Mouse (Mus musculus) testis, adult 2 months (tissue): Measurements from ENCODE around the gene Tbc1d4. TPM values are rescaled to one million over a fixed set of nuclear protein-coding genes. Genes with fewer than 3 reads are reported as not detected.

Experiments
- H3K27ac ChIP-seq: fragments of 200-500 bp; 2 replicates; pipeline ENCODE4 v1.5.1; 2012; ENCODE audit warnings: low read depth, low read length; ENCODE audit not compliant: control insufficient read depth, insufficient read depth
- H3K27me3 ChIP-seq: fragments of 200-500 bp; 2 replicates; pipeline ENCODE4 v1.6.1; 2012; ENCODE audit warnings: mild to moderate bottlenecking, low read length, moderate library complexity; ENCODE audit not compliant: control insufficient read depth, insufficient read depth
- H3K36me3 ChIP-seq: fragments of 200-500 bp; 2 replicates; pipeline ENCODE4 v1.6.1; 2012; ENCODE audit warnings: mild to moderate bottlenecking, low read length; ENCODE audit not compliant: control insufficient read depth, insufficient read depth
- H3K4me1 ChIP-seq: fragments of 200-500 bp; 2 replicates; pipeline ENCODE4 v1.6.1; 2012; ENCODE audit warnings: low read length; ENCODE audit not compliant: control insufficient read depth, insufficient read depth
- H3K4me3 ChIP-seq: fragments of 200-500 bp; 2 replicates; pipeline ENCODE4 v1.5.1; 2012; ENCODE audit warnings: low read depth, mild to moderate bottlenecking, low read length, moderate library complexity, mixed read lengths; ENCODE audit not compliant: control insufficient read depth
- CTCF ChIP-seq: fragments of 200-500 bp; IDR thresholded peaks from 2 replicates; pipeline ENCODE4 v1.5.1; 2012; ENCODE audit warnings: low read depth, mild to moderate bottlenecking, inconsistent platforms, low read length, moderate library complexity; ENCODE audit not compliant: control insufficient read depth, insufficient read depth, insufficient replicate concordance
- POLR2A ChIP-seq: fragments of 200-500 bp; IDR thresholded peaks from 2 replicates; pipeline ENCODE4 v1.6.1; 2012; ENCODE audit warnings: low read depth, mild to moderate bottlenecking, inconsistent platforms, low read length, moderate library complexity; ENCODE audit not compliant: control insufficient read depth
- polyA plus RNA-seq: library from polyadenylated mRNA; depleted of rRNA; stranded (reverse); fragments of >200 nt; gene quantifications from 2 replicates; pipeline ENCODE4 v1.2.3, GENCODE M21; 2012

Tbc1d4 gene
- polyA plus RNA-seq, 1 experiment, result 2.2 TPM

DNA sequence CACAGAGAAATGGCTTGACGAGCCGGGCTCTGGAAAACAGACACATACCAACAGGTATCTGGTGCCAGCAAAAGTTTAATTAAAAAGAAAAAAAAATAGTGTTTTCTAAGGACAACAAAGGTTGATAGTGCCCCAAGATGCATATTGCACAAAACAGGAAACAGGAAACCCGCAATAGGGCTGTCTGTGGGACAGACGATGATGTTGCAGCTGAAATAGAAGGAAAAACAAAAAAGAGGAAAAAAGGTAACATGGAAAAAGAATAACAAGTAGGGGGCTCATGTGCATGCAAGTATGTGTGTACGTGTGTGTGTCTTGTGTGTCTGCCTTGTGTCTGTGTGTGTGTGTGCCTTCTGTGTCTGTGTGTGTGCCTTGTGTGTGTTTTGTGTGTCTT lies 131.2 kb downstream of the Tbc1d4 start:
- H3K4me1 ChIP-seq, result peaks cover 3% of the 10 kb centered on the region
- no peaks in the 10 kb centered on the region for H3K27me3 ChIP-seq
- no peaks in the 10 kb centered on the region for H3K36me3 ChIP-seq
- no peak overlapping the region for H3K27ac ChIP-seq
- H3K4me3 ChIP-seq, result no peak overlapping the region
- TF ChIP-seq CTCF, result no peak
- TF ChIP-seq POLR2A, result no peak

DNA sequence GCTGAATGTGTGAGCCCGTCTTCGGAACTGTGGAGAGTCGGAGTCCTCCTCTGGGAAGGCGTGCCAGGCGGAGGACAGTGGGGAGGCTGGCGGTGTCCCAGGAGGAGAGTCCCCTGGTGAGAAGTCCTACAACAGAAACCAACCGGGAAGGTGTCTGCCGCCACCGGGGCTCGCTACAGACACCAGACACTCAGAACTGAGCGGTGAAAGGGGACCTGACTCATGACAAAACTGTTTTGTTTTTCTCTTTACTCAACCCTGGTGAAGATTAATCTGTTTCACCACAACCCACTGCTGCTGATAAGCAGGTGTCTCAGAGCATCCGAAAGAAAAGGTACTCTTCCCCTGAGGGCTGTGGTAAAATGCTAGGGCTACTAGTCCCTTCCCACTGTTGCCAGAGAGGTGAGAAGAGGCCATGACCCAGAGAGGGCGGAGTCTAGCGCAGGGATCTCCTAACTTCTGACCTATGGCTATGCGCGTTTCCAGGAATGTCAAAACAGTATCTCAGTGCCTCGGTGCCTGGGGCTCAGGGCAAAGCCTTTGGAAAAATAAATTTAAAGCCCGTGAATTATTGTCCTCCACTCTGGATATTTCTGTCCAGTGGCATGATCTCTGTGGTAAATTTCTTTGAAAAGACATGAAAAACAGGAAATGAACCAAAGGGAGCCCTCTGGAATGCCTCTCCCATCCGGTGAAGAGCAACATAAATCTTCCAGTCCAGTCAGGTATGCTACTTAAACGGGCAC lies 131.7 kb downstream of the Tbc1d4 start:
- no peaks in the 10 kb centered on the region for H3K36me3 ChIP-seq
- peaks cover 3% of the 10 kb centered on the region for H3K4me1 ChIP-seq
- no peak overlapping the region for H3K27ac ChIP-seq
- peak overlapping the region; percentile 37 for H3K4me3 ChIP-seq
- no peaks in the 10 kb centered on the region for H3K27me3 ChIP-seq
- no peak for TF ChIP-seq POLR2A
- TF ChIP-seq CTCF, result no peak

DNA sequence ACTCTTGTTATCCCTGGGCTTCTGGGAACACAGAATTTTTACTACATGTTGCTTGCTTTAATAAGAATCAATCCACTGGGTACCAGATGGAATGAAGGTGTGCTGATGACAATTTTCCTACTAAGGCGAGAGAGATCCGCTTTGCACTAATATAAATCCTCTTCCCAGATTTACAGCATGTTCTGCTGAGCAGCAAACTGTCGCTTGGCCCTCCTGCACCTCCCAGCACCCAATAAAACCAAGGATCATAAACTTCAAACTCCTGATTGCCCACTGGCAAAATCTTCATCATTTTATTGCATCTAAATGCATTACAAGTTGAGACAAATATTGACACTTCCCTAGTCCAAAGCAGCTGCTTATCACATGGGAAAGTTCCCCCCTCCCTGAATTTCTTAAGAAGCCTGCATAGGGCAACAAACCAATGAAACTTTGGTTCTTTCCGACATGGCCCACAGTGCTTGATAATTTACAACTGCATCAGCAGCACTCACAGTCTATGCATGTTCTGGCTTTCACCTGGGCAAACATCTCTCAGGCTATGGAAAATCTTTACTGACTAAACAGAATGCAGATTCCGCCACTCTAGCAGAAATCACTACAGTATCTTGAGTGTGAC lies 139.4 kb downstream of the Tbc1d4 start:
- H3K4me3 ChIP-seq, result no peak overlapping the region
- no peak overlapping the region for H3K27ac ChIP-seq
- no peaks in the 10 kb centered on the region for H3K4me1 ChIP-seq
- TF ChIP-seq CTCF (no peak), POLR2A (no peak)
- H3K36me3 ChIP-seq, result no peaks in the 10 kb centered on the region
- H3K27me3 ChIP-seq, result no peaks in the 10 kb centered on the region

DNA sequence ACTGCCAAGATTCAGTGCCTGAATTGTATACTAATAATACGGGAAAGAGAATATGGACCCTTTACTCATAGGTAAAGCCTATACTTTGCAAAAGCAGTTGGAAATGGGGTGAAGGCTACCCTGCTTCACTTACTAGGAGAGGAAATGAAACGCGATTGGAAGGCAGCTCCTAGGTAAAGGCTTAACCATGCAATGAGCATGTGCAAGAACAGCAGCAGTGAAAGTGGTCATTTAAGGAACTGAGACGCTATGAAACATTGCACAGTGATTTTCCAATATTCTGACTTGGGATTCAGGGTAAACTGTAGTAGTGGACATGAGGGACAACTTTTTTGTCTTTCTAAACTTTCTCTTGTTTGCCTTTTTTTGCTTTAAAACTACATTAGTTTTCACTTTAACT lies 140.8 kb downstream of the Tbc1d4 start:
- H3K4me3 ChIP-seq, result no peak overlapping the region
- H3K36me3 ChIP-seq, result no peaks in the 10 kb centered on the region
- no peak for TF ChIP-seq CTCF
- TF ChIP-seq POLR2A, result no peak
- H3K27ac ChIP-seq, result no peak overlapping the region
- H3K4me1 ChIP-seq, result no peaks in the 10 kb centered on the region
- H3K27me3 ChIP-seq, result no peaks in the 10 kb centered on the region

DNA sequence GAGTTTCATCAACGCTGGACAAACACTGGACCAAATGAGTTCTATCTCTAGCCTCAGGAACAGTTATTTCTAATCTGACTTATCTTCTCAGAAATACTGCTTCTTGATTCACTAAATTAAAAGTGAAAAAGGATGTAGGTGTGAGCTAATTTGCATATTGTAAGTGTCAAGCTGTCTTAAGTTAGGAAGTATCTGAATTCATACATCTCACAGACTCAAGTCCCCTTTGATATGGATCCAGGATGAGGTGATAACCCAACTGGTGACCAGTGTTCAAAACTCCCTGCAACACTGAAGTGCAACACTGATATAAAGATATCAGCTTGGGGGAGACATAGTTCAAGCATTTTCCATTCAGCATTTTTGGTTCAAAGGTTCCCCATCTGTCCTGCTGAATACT lies 141.5 kb downstream of the Tbc1d4 start:
- Histone ChIP-seq H3K36me3 (no peaks in the 10 kb centered on the region), H3K27me3 (no peaks in the 10 kb centered on the region), H3K27ac (no peak overlapping the region), H3K4me3 (no peak overlapping the region), H3K4me1 (no peaks in the 10 kb centered on the region)
- TF ChIP-seq CTCF, result no peak
- TF ChIP-seq POLR2A, result no peak

DNA sequence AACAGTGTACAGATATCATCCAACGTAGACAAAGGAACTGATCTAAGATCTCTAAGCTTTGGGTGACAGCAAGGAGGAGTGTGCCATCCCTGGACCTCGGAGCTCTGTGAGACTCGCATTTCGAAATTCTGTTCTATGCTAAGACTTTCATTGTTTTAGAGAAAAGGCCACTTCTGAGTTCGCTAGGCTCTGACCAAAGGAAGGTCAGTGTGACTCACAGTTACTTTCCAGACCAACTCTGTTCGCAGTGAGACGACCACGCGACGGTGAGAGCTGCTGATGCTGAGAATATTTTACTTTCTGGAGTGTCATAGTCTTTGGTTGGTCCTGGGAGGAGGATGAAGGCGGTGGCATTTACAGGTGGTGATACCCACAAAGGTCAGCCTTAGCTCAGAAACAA lies 142.5 kb downstream of the Tbc1d4 start:
- no peak overlapping the region for H3K4me3 ChIP-seq
- H3K4me1 ChIP-seq, result no peaks in the 10 kb centered on the region
- H3K36me3 ChIP-seq, result no peaks in the 10 kb centered on the region
- no peak overlapping the region for H3K27ac ChIP-seq
- H3K27me3 ChIP-seq, result no peaks in the 10 kb centered on the region
- no peak for TF ChIP-seq POLR2A
- no peak for TF ChIP-seq CTCF

DNA sequence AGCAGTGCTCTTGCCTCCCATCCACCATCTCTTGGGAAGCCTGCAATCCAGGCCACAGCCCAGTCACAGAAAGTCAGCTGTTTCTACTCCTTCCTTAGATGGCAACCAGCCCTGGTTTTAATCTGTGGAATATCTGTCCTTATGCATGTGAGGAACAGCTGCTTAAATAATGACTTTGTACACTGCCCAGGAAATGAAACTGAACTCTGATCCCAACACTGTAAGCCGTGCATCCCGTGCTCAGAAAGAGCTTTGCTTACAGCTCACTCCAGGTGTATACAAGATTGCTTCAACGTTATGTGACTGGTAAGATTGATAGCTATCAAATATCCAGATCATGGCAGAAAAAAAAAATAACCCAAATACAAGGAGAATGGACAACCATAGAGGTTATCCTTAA lies 143.1 kb downstream of the Tbc1d4 start:
- Histone ChIP-seq H3K27me3 (no peaks in the 10 kb centered on the region), H3K27ac (no peak overlapping the region), H3K4me1 (no peaks in the 10 kb centered on the region), H3K36me3 (no peaks in the 10 kb centered on the region), H3K4me3 (no peak overlapping the region)
- no peak for TF ChIP-seq CTCF

DNA sequence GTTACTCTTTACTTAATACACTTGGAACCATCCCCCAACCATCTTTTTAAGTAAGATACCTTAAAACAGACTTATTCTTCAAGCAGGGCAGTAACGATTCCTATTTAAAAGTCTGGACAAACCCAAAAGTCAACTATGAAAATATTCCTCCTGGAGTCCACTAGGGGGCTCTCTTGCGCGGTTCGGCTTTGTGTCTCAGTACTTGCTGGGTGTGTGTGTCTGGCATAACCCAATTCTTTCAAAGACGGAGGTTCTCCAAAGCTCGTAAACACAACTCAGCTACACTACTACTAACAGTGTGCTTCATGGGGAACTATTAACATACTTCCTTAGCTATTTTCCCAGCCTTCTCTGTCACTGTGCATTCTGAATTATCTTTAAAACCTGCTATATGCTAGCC lies 148.2 kb downstream of the Tbc1d4 start:
- Histone ChIP-seq H3K36me3 (no peaks in the 10 kb centered on the region), H3K27ac (no peak overlapping the region), H3K4me3 (no peak overlapping the region), H3K4me1 (no peaks in the 10 kb centered on the region), H3K27me3 (no peaks in the 10 kb centered on the region)
- peak; percentile 56; the same call in 1 of the 2 replicates for TF ChIP-seq CTCF
- no peak for TF ChIP-seq POLR2A
